Mouse (Mus musculus) urinary bladder, postnatal 0 days (tissue): Measurements from ENCODE around the gene Ppp1r21. TPM values are rescaled to one million over a fixed set of nuclear protein-coding genes. Genes with fewer than 3 reads are reported as not detected.

ENCODE experiments used
- polyA plus RNA-seq: library from polyadenylated mRNA; unstranded; fragments of >200 nt; fragmentation: Nextera tagmentation; extraction: Ambion mirVana; gene quantifications from 2 replicates; pipeline ENCODE4 v1.2.1, GENCODE M21; 2015

Ppp1r21 gene
- polyA plus RNA-seq, result 7.9 and 8.8 TPM in 2 replicates

DNA sequence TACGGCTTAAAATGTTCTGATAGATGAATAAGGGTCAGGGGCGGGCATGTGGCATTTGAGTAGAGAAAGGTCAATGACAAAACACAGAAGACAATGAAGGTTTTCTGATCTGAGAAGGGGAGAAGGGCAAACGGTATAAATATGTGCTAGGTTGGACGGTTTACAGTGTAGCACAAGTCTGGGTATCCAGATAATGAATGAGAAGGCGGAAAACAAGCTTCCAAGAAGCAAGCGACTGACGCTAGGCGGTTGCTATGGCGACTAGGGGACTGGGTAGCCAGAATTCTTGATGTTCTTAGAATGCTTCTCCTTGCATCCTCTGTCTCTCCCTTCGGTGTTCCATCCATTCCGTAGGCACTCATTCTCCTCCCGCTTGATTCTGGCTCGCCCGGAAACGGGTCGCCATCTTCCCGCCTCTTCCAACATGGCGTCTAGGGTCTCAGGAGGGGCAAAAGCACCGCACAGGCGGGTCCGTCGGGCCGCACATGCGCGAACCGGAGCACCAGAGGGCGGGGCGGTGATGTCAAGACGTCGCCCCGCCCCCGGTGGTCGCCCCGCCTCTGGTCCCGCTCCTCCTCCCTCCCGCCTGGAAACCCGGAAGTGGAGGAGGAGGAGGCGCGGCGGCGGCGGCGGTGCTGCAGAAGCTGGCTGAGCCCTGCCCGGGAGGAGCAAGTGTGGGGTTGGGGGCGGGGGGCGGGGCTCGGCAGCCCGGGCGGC, at the start of gene Ppp1r21:
Ppp1r21 (plus strand) TSS at position 600 of the 717 bp plus-strand sequence.

DNA sequence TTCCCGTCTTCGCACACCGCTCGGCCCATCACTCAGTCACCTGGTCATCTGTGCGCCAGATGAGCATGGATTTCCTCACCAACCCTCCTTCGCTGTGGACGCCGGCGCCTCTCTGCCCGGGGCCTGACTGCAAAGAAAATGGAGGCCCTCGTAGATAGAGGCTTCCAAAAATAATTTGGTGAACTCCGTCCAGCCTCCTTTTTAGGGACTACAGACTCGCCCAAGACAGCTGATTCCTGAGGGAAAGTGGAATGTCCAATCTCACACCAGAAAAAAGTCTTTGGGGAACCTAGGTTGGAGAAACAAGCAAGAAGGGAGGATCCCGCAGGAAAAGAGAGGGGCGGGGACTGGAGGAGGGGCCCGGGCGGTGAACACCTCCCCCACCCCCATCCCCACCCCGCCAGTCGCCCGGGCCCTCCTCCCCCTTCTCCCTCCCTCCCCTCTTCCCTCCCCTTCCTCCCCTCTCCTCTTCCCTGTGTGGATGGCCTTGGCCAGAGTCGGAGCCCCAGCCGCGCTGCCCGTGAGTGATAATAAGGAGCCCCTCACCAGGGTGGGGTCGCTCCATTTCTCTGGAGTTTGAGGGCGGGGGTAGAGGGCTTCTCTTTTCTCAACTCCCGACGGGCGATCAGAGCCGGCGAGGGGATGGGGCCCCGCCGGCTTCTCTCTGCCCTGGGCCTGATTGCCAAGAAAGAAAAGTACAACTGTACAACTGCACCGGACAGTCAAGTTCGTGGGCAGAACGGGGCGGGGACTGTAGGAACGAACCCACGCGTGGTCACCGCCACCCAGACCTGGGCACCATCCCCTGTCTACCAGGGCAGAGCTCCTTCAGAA, 67.5 kb downstream of the Ppp1r21 start, which contains the start of gene Ston1:
Ston1 (plus strand) TSS at position 463 of the 834 bp plus-strand sequence.

Other genes with a start within 250 kb of the Ppp1r21 start
- 9.0 and 10.9 TPM in 2 replicates for gene Foxn2, start 89.4 kb upstream of the Ppp1r21 start, polyA plus RNA-seq
- 16.9 and 17.3 TPM in 2 replicates for gene Ston1, start 67.6 kb downstream of the Ppp1r21 start, polyA plus RNA-seq
- not detected in 2 replicates for gene Gtf2a1l, start 138.5 kb downstream of the Ppp1r21 start, polyA plus RNA-seq